ENCODE assay signal across 24 mouse cellular contexts in the genomic region with DNA sequence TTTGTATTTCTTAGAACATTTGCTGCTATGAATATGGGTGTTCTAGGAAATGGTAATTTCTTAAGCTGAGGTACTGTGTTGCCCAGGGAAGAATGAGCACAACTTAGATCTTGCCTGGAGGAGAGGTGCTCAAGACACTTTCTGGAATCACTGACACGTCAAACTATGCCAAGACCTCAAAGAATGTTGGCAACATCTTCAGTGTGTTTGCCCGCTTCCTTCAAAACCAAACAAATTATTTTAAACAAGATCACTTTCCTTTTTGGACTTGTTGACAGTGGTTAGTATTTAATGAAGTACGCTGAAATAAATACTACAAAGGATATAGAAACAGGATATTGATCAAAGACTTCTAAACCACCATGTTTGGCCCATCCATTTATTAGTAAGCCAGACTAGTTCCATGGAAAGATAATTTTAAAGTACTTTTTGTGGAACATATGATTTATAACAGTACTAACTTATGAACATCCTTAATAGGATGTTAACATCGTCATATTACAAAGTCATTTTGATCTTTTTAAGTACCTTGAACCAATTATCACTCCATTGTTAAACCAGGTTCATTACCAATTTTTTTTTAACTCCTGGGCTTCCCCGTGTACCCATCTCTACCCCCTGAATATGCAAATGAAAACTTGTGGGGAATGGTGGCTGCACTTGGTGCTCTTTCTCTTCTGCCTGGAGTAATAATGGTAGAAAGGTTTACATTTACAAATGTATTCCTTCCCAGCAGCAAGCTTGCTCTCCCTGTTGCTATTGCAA.
"Had no signal": no experiment of that assay in that cellular context is flagged by ENCODE, and none has a peak within 500 bp of the region (broad histone marks: within the 10 kb centered on the region; RNA-seq: fewer than 3 reads in every experiment).

No protein-coding gene starts in this region.

- DNase-seq: kidney, adult 18-20 months; kidney, adult 9 months; kidney, postnatal 14 days; kidney, postnatal 4 days; layer of hippocampus, postnatal 36 days; liver; lung, adult 18-20 months; right cerebral cortex, adult 18-20 months; right cerebral cortex, postnatal 14 days; right cerebral cortex, postnatal 4 days; thymus, adult 2 months; thymus, postnatal 25 days had no signal

- H3K9me3 ChIP-seq: limb, embryonic 10.5 days; limb, embryonic 13.5 days; liver, embryonic 12.5 days; liver, embryonic 15.5 days; megakaryocyte, embryonic 14.5 days; midbrain, embryonic 13.5 days had no signal

- H3K4me2 ChIP-seq: limb, embryonic 13.5 days; liver, embryonic 12.5 days; liver, embryonic 15.5 days; midbrain, embryonic 13.5 days; neural tube, embryonic 13.5 days had no signal

- H3K4me3 ChIP-seq: limb, embryonic 10.5 days; limb, embryonic 13.5 days; liver, embryonic 12.5 days; liver, embryonic 15.5 days; megakaryocyte, embryonic 14.5 days; midbrain, embryonic 10.5 days; midbrain, embryonic 13.5 days; myocyte; neural tube, embryonic 13.5 days had no signal

- H3K27me3 ChIP-seq: liver, embryonic 12.5 days; liver, embryonic 15.5 days; megakaryocyte, embryonic 14.5 days; neural tube, embryonic 13.5 days had no signal

- H3K27ac ChIP-seq: limb, embryonic 10.5 days; limb, embryonic 13.5 days; liver, embryonic 12.5 days; liver, embryonic 15.5 days; midbrain, embryonic 13.5 days; neural tube, embryonic 13.5 days; stomach, postnatal 0 days had no signal

- H3K4me1 ChIP-seq: liver, embryonic 15.5 days had no signal

- H3K9ac ChIP-seq: limb, embryonic 13.5 days; liver, embryonic 12.5 days; liver, embryonic 15.5 days; midbrain, embryonic 13.5 days; neural tube, embryonic 13.5 days had no signal

- ATAC-seq: intestine, embryonic 16.5 days; liver, embryonic 12.5 days; midbrain, embryonic 13.5 days; midbrain, embryonic 16.5 days had no signal

- H3K36me3 ChIP-seq: limb, embryonic 10.5 days; limb, embryonic 13.5 days; liver, embryonic 12.5 days; liver, embryonic 15.5 days; midbrain, embryonic 10.5 days; midbrain, embryonic 13.5 days; neural tube, embryonic 13.5 days had no signal
